Mouse (Mus musculus): ENCODE results near the gene Il6ra. TPM values are rescaled to one million over a fixed set of nuclear protein-coding genes. Genes with fewer than 3 reads are reported as not detected.

Gene Il6ra
- total and polyA plus RNA-seq, 3 experiments, result under 0.01 TPM; not detected in 2

- H3K4me1 ChIP-seq (ENCODE audit: insufficient read depth, low read depth, low read length), result no peaks in the 10 kb centered on the region
- no peak for TF ChIP-seq CTCF (IDR thresholded peaks at IDR 0.05; ENCODE audit: low read depth, low read length)
- TF ChIP-seq TAL1 (conservative IDR thresholded peaks at IDR 0.05; ENCODE audit: low read depth, low read length), result no peak
- TF ChIP-seq POLR2AphosphoS5 (IDR thresholded peaks at IDR 0.05; ENCODE audit: insufficient replicate concordance, low read depth, low read length), result no peak
- TF ChIP-seq GATA1 (IDR thresholded peaks at IDR 0.05; ENCODE audit: borderline replicate concordance, low read length), result no peak
- no peak for TF ChIP-seq GATA2 (IDR thresholded peaks at IDR 0.05; ENCODE audit: borderline replicate concordance, low read depth, low read length)
- no peak for DNase-seq (ENCODE audit: low spot score)
- no peaks in the 10 kb centered on the region for H3K9me3 ChIP-seq (replicated peaks)
- no peaks in the 10 kb centered on the region for H3K36me3 ChIP-seq (replicated peaks)
- no peak overlapping the region for H3K4me3 ChIP-seq (ENCODE audit: low read depth, low read length)
- H3K27me3 ChIP-seq (ENCODE audit: insufficient read depth, low read length), result peaks cover 22% of the 10 kb centered on the region
- no peak for ATAC-seq (ENCODE audit: extremely low read depth, insufficient number of reproducible peaks, low FRiP score, poor library complexity, severe bottlenecking)
Observed at GRCm38 (mm10) chr3:89899511-89899908, 13.5 kb downstream of the Il6ra start.

DNA sequence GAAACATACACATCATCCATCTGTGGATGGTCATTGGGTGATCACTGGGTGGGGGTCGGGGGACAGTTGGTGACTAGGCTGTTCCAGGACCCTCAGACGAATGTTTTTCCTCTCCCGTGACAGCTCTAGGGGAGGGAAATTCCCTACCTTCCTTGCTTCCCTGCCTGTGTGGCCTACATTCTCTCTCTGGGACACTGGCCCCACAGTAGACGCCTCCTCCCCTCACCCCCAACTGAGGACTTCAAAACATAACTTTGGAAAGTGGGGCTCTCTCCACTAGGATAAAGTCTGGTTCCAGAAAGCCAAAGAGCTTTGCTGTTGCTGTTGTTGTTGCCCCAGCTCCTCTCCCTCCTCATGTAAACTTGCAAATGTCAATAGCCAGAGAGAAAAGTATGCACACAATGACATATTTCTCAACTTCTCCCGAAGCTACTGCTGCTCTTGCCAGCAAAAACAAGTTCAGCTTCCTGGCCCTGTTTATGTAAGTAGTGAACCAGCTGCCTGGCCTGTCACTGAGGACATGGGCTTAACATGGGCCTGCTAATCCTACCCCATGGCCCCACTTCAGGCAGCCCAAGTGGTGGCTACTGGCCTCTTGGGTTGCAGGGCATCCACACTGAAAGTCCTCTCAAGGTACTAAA, 14.0 kb downstream of the Il6ra start:
- no peak overlapping the region for H3K4me3 ChIP-seq (ENCODE audit: low read depth, low read length)
- H3K9me3 ChIP-seq (replicated peaks), result no peaks in the 10 kb centered on the region
- TF ChIP-seq GATA1 (IDR thresholded peaks at IDR 0.05; ENCODE audit: borderline replicate concordance, low read length), result no peak
- TF ChIP-seq CTCF (IDR thresholded peaks at IDR 0.05; ENCODE audit: low read depth, low read length), result no peak
- no peak for TF ChIP-seq GATA2 (IDR thresholded peaks at IDR 0.05; ENCODE audit: borderline replicate concordance, low read depth, low read length)
- no peak for TF ChIP-seq POLR2AphosphoS5 (IDR thresholded peaks at IDR 0.05; ENCODE audit: insufficient replicate concordance, low read depth, low read length)
- TF ChIP-seq TAL1 (conservative IDR thresholded peaks at IDR 0.05; ENCODE audit: low read depth, low read length), result no peak
- ATAC-seq (ENCODE audit: extremely low read depth, insufficient number of reproducible peaks, low FRiP score, poor library complexity, severe bottlenecking) (no peak), DNase-seq (ENCODE audit: low spot score) (no peak)
- H3K27me3 ChIP-seq (ENCODE audit: insufficient read depth, low read length), result peaks cover 22% of the 10 kb centered on the region
- no peaks in the 10 kb centered on the region for H3K4me1 ChIP-seq (ENCODE audit: insufficient read depth, low read depth, low read length)
- no peaks in the 10 kb centered on the region for H3K36me3 ChIP-seq (replicated peaks)

GRCm38 (mm10) chr3:89898011-89898410, 15.0 kb downstream of the Il6ra start:
- Histone ChIP-seq H3K4me1 (ENCODE audit: insufficient read depth, low read depth, low read length) (no peaks in the 10 kb centered on the region), H3K27me3 (ENCODE audit: insufficient read depth, low read length) (peaks cover 21% of the 10 kb centered on the region), H3K9me3 (replicated peaks) (no peaks in the 10 kb centered on the region), H3K4me3 (ENCODE audit: low read depth, low read length) (no peak overlapping the region), H3K36me3 (replicated peaks) (no peaks in the 10 kb centered on the region)
- no peak for TF ChIP-seq POLR2AphosphoS5 (IDR thresholded peaks at IDR 0.05; ENCODE audit: insufficient replicate concordance, low read depth, low read length)
- TF ChIP-seq GATA1 (IDR thresholded peaks at IDR 0.05; ENCODE audit: borderline replicate concordance, low read length), result no peak
- ATAC-seq (ENCODE audit: extremely low read depth, insufficient number of reproducible peaks, low FRiP score, poor library complexity, severe bottlenecking) (no peak), DNase-seq (ENCODE audit: low spot score) (no peak)

DNA sequence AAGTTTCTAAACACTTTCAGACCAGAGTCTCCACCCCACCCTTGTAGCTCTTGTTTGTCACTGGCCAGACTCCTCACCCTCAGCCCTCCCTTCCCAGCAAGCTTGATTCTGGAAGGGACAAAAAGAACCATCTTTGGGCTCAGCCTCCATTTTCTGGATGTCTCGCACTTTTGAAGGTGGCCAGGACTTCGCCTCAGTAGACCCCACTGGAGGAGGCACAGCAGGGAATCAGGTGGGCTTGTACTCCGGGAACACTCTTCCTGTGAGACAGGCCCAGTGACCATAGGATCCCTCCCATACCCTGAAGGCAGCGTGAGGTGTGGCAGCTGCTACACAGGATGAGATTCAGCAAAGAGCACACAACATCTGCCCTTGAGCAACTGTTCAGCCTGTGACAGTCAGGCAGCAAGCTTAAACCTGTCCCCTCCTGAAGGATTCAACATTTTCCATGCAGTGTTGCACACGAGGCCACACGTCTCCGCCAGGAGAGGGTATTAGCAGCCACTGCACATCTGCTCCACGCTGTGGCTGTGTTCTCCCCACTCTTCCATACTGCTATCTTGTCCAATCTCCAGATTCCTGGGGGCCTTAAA, 15.7 kb downstream of the Il6ra start:
- no peaks in the 10 kb centered on the region for H3K9me3 ChIP-seq (replicated peaks)
- ATAC-seq (ENCODE audit: extremely low read depth, insufficient number of reproducible peaks, low FRiP score, poor library complexity, severe bottlenecking), result no peak
- no peak for DNase-seq (ENCODE audit: low spot score)
- 0 out of 2 replicates have a peak, but pooled peaks cover 2% of the 10 kb centered on the region for H3K4me1 ChIP-seq (ENCODE audit: insufficient read depth, low read depth, low read length)
- H3K36me3 ChIP-seq (replicated peaks), result no peaks in the 10 kb centered on the region
- no peak overlapping the region for H3K4me3 ChIP-seq (ENCODE audit: low read depth, low read length)
- H3K27me3 ChIP-seq (ENCODE audit: insufficient read depth, low read length), result peaks cover 18% of the 10 kb centered on the region
- TF ChIP-seq GATA2 (IDR thresholded peaks at IDR 0.05; ENCODE audit: borderline replicate concordance, low read depth, low read length) (no peak), GATA1 (IDR thresholded peaks at IDR 0.05; ENCODE audit: borderline replicate concordance, low read length) (no peak), POLR2AphosphoS5 (IDR thresholded peaks at IDR 0.05; ENCODE audit: insufficient replicate concordance, low read depth, low read length) (no peak), TAL1 (conservative IDR thresholded peaks at IDR 0.05; ENCODE audit: low read depth, low read length) (no peak), CTCF (IDR thresholded peaks at IDR 0.05; ENCODE audit: low read depth, low read length) (no peak)

DNA sequence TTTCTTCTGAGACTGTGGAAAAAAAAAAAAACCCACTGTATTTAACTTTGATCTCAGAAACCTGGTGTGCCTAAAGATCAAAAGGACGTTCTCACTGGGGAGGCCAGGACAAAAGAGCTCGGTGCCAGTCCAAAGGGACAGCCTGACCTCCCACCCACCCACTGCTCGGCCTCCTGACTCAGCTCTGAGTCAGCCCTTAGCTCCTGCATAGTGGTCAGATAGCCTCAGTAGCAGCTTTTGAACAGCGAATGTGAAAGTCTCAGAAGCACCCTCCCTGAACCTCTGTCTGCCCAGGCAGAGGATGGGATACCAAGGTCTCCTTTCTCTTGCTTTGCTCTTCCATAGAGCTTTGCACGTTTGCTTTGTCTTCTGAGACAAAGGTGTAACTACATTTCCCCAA, 16.4 kb downstream of the Il6ra start:
- H3K9me3 ChIP-seq (replicated peaks), result no peaks in the 10 kb centered on the region
- H3K4me3 ChIP-seq (ENCODE audit: low read depth, low read length), result no peak overlapping the region
- TF ChIP-seq GATA1 (IDR thresholded peaks at IDR 0.05; ENCODE audit: borderline replicate concordance, low read length) (no peak), TAL1 (conservative IDR thresholded peaks at IDR 0.05; ENCODE audit: low read depth, low read length) (no peak), POLR2AphosphoS5 (IDR thresholded peaks at IDR 0.05; ENCODE audit: insufficient replicate concordance, low read depth, low read length) (no peak), CTCF (IDR thresholded peaks at IDR 0.05; ENCODE audit: low read depth, low read length) (no peak), GATA2 (IDR thresholded peaks at IDR 0.05; ENCODE audit: borderline replicate concordance, low read depth, low read length) (no peak)
- peaks cover 18% of the 10 kb centered on the region for H3K27me3 ChIP-seq (ENCODE audit: insufficient read depth, low read length)
- no peak for ATAC-seq (ENCODE audit: extremely low read depth, insufficient number of reproducible peaks, low FRiP score, poor library complexity, severe bottlenecking)
- H3K36me3 ChIP-seq (replicated peaks), result no peaks in the 10 kb centered on the region
- no peak for DNase-seq (ENCODE audit: low spot score)
- 0 out of 2 replicates have a peak, but pooled peaks cover 2% of the 10 kb centered on the region for H3K4me1 ChIP-seq (ENCODE audit: insufficient read depth, low read depth, low read length)

DNA sequence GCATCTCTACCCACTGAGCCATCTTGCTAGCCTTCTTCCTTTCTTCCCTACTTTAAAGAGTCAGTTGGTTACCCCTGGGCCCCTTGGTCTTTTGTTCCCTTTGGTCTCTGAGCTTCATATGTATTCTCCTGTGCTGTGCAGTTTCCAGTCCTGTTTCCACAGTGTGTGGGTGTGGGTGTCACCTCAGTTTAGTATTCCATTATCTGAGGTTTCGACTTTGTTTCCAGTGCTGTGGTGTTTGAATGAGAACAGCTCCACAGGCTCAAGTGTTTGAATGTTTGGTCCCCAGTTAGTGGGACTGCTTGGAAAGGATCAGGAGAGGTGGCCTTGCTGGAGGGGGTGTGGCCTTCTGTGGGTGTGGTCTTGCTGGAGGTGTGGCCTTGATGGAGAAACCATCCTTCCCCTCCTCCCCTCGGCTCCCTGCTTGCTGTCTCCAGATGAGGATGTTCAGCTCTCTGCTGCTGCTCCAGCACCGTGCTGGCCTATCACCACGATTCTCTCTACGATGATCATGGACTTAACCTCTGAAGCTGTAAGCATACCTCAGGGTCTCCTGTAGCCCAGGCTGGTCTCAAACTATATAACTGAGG, 20.4 kb downstream of the Il6ra start:
- Histone ChIP-seq H3K36me3 (replicated peaks) (no peaks in the 10 kb centered on the region), H3K27me3 (ENCODE audit: insufficient read depth, low read length) (peaks cover 12% of the 10 kb centered on the region; the same call in 1 of the 2 replicates), H3K4me3 (ENCODE audit: low read depth, low read length) (no peak overlapping the region), H3K4me1 (ENCODE audit: insufficient read depth, low read depth, low read length) (0 out of 2 replicates have a peak, but pooled peaks cover 2% of the 10 kb centered on the region), H3K9me3 (replicated peaks) (no peaks in the 10 kb centered on the region)
- ATAC-seq (ENCODE audit: extremely low read depth, insufficient number of reproducible peaks, low FRiP score, poor library complexity, severe bottlenecking) (no peak), DNase-seq (ENCODE audit: low spot score) (no peak)
- TF ChIP-seq POLR2AphosphoS5 (IDR thresholded peaks at IDR 0.05; ENCODE audit: insufficient replicate concordance, low read depth, low read length), result no peak
- no peak for TF ChIP-seq GATA2 (IDR thresholded peaks at IDR 0.05; ENCODE audit: borderline replicate concordance, low read depth, low read length)

Measured in G1E (cell line).